Mouse (Mus musculus) thymus, postnatal 14 days (tissue): Measurements from ENCODE around the gene Arid3a.
"Not testable (repeated sequence)": the region's sequence is repeated elsewhere in the genome, so short reads cannot be mapped to it uniquely, and the experiment has no call there.

Source experiments
- DNase-seq: peaks from one replicate; pipeline ENCODE4 v3.0.0; 2021

Gene Arid3a

GRCm38 (mm10) chr10:79955691-79956090 is 28.8 kb downstream of the Arid3a start:
- no peak for DNase-seq

- no peak for DNase-seq
Observed at GRCm38 (mm10) chr10:79956643-79957154, 29.9 kb downstream of the Arid3a start.

- DNase-seq, result peak; percentile 89
Observed at GRCm38 (mm10) chr10:79958140-79958816, 31.4 kb downstream of the Arid3a start.

DNA sequence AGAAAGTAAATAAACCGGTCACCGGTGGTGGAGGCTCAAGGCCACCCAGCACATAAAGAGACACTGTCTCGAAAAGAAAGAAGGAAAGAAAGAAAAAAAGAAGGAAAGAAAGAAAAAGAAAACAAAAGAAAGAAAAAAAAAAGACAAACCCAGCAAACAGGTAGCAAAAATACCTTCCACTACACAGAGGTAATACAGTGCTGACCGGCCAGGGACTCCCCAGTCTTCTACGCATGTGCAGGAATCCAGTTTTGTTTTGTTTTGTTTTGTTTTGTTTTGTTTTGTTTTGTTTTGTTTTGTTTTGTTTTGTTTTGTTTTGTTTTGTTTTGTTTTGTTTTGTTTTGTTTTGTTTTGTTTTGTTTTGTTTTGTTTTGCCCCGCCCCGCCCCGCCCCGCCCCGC is 32.6 kb downstream of the Arid3a start:
- not testable (repeated sequence) for DNase-seq

- DNase-seq, result peak; percentile 100
Observed at GRCm38 (mm10) chr10:79959847-79960601, 33.2 kb downstream of the Arid3a start, which contains the start of gene Wdr18. Wdr18 (plus strand) TSS chr10:79960152.

- DNase-seq, result no peak
Observed at GRCm38 (mm10) chr10:79960671-79961294, 33.9 kb downstream of the Arid3a start.

DNA sequence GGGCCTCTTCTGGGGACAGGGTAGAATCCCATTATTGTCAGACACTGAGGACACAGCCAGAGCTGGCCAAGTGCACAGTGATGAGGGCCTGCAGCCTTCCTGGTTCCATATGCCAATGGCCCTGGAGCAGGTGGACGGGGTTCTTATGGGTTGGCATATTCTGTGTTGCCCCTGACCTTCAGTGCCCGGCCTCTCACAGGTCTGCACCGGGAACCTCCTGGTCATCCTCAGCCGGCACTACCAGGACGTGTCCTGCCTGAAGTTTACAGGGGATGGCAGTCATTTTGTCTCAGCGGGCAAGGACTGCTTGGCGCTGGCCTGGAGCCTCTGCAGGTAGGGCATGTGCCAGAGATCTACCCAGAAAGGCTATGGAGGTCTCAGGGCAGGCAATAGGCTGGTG is 37.9 kb downstream of the Arid3a start:
- no peak for DNase-seq

DNA sequence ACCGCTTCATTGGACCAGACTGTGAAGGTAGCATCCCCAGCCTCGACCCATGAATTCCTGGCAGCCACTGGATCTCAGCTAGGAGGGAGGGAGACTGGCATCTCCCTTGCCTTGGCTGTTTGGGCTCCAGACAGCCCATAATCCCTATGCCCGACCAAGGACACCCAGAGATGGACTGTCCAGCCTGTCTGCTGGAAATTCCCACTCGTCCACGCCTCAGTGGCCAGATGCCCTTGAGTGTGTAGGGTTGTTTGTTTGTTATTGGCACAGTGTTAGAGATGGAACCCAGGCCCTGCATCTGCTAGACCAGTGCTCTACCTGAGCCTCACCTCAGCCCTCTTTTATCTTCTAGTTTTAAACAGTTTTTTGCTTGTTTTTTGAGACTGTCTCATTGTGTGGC is 38.5 kb downstream of the Arid3a start:
- no peak for DNase-seq

- DNase-seq, result no peak
Observed at GRCm38 (mm10) chr10:79966886-79967400, 40.1 kb downstream of the Arid3a start.

DNA sequence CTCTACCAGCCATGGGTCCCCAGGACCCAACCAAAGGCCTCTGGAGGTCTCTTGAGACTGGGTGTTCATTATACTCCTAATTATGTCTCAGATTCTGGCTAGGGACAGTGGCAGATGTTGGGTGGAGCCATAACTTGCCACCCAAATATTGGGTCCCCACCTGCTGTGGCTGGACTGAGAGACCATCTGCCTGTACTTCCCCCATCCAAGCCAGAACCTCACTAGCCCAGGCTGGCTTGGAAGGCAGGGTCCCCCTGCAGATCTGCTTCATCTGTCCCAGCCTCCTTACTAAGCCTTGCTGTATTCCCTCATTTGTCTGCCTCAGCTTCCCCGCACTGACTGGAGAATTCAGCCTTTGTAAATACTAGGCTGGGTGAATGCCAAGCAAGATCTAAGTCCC is 41.3 kb downstream of the Arid3a start:
- no peak for DNase-seq

GRCm38 (mm10) chr10:79969124-79969568 is 42.3 kb downstream of the Arid3a start:
- no peak for DNase-seq

DNA sequence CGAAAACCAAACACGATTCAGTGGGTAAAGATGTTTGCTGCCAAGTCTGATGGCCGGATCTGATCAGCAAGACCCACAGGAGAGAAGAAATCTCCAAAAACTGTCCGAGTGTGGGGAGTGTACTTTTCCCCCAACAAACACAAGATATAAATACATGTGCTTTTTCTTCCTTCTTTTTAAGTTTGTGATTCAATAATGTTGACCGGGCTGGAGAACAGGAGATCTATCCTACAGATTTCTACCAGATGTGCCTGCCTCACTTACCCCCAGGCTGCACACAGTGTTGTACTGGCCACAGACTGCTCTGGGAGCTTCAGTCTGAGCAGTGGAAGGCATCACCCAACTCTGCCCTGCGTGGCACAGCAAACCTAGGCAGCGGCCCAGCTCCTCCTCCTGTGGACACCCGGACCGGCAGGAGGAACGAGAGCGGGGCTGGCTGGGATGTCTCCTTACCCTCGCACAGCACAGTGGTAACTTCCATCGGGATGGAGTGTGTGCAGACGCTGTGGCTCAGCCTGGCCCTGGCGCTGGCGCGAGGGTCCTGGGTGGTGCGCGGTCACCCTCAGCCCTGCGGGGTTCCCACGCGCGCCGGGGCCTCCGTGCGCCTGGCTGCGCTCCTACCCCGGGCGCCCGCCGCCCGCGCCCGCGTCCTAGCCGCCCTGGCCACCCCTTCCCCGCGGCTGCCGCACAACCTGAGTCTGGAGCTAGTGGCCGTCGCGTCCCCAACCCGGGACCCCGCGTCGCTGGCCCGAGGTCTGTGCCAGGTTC is 43.8 kb downstream of the Arid3a start, which contains the start of gene Grin3b:
Gene Grin3b, plus strand, starts transcription at position 301 of the 768 bp plus-strand sequence.
- DNase-seq, result no peak

GRCm38 (mm10) chr10:79971183-79971497 is 44.3 kb downstream of the Arid3a start:
- no peak for DNase-seq

- no peak for DNase-seq
Observed at GRCm38 (mm10) chr10:79972831-79973230, 46.0 kb downstream of the Arid3a start.

- DNase-seq, result no peak
Observed at GRCm38 (mm10) chr10:79974087-79974486, 47.2 kb downstream of the Arid3a start.

- DNase-seq, result no peak
Observed at GRCm38 (mm10) chr10:79974668-79975067, 47.8 kb downstream of the Arid3a start.

DNA sequence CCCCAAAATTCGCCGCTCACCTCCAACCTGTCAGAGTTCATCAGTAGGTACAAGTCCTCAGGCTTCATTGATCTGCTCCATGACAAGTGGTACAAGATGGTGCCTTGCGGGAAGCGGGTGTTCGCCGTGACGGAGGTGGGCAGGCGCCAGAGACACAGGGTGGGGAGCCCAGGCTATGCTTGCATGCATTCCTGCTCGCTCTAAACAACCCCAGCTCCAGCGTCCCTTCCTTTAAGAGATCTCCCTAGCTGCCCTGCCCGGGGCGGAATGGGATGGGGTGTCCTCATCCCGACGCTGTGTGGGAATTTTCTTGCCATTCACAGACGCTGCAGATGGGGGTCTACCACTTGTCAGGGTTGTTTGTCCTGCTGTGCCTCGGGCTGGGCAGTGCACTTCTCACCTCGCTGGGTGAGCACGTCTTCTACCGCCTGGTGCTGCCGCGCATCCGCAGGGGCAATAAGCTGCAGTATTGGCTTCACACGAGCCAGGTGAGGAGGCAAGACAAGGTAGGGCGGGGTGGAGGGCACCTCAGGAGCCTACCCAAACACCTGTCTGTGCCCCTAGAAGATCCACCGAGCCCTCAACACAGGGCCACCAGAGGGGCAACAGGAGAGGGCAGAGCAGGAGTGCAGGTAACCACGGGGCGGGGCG is 49.4 kb downstream of the Arid3a start:
- DNase-seq, result no peak

DNA sequence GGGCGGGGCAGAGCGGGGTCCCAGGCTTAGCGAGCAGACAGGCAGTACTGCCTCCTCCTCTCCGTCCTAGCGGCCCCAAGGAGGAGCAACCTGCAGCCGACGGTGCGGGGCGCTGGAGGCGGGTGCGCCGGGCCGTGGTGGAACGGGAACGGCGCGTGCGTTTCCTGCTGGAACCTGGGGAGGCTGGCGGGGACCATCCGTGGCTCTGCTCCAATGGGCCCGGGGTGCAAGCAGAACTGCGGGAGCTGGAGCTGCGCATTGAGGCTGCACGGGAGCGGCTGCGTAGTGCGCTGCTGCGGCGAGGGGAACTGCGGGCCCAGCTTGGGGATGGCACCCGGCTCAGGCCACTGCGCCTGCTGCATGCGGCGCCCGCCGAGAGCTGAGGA is 49.9 kb downstream of the Arid3a start:
- no peak for DNase-seq

DNA sequence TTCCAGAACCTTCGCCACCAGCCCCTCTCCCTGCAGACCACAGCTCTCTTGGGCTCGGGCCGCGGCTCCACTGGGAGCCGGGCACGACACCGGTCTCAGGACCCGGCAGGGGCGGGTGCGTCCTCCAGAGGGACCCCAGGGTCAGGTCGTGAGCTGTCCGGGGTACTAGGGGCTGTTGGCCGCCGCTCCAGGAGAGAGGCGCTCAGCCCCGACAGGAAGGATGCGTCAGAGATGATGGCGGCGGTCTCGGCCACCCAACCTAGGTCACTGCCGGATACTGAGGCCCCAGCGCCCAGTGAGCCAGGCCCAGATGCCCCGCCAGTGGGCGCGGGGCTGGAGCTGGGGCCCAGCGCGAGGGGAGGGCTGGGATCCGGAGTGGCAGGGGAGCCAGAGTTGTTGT is 50.5 kb downstream of the Arid3a start:
- DNase-seq, result no peak

DNA sequence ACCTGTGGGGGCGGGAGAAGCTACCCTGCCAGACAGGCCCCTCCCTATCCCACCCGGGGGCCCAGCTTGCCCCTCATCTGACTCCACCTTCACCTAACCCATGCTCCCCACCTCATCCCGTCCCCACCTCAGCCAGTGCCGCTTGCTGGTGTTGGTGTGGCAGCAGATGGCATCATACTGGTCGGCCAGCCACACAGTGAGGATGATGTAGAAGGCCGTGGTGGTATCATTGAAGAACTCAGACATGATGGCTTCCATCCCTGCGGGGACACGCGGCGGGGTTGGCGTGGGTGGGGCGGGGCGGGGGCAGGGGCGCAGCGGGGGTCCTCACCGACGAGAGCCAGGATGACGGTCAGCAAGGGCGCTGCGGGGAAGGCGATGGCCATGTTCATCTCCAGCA is 51.2 kb downstream of the Arid3a start:
- no peak for DNase-seq

DNA sequence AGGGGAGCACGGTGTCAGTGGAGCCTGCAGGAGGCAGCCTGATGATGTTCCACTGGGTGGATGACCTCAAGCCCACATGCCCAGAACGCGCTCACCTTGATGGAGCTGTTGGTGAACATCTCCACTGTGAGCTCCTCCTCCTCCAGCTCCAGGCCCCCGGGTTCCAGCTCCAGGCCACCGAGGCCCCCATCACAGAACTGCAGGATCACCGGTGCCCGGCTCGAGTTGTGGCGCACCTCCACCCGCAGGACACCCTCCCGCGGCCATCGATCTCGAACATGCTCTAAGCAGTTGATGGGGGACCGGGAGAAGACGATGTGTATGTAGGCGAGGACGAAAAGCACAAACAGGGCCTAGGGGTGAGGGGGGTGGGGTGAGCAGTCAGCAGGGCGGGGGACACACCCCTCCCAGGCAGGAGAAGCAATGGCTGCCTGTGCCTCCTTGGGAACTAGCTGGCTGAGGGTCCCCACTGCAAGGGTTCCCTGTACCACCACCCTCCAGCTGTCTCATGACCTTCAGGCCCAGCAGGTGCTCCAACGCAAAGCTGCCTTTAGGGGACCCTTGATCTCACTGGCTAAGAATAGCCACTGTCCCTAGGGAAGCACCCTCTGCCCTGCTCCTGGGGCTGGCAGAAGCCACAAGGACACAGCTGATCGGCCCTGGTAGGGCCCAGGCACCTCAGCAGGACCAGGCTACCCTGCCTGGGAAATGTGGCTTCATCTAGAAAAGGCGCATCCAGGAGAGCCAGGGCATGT is 52.7 kb downstream of the Arid3a start:
- no peak for DNase-seq
